Mouse (Mus musculus) intestine, postnatal 0 days (tissue): Measurements from ENCODE around the gene Olfr519. TPM values are rescaled to one million over a fixed set of nuclear protein-coding genes. Genes with fewer than 3 reads are reported as not detected.
A peak's percentile ranks its signal among the peaks of the same experiment; 100 is the strongest.

Experiments
- ATAC-seq: fragments of 200-750 bp; cut with Nextera tagmentation; 2 replicates; pipeline ENCODE4 v1.8.0; 2017; ENCODE audit warnings: mild to moderate bottlenecking, moderate TSS enrichment, moderate library complexity
- H3K27ac ChIP-seq: fragments of 300-500 bp; sonication (generic); 2 replicates; pipeline ENCODE4 v1.5.1; 2014; ENCODE audit warnings: mild to moderate bottlenecking, low read depth, low read length, moderate library complexity
- H3K27me3 ChIP-seq: fragments of 300-500 bp; sonication (generic); replicated peaks from 2 replicates; pipeline ENCODE4 v1.6.1; 2014; ENCODE audit warnings: low read length, mixed read lengths; ENCODE audit not compliant: control insufficient read depth, insufficient read depth
- H3K36me3 ChIP-seq: fragments of 300-500 bp; sonication (generic); 2 replicates; pipeline ENCODE4 v1.6.1; 2014; ENCODE audit warnings: mild to moderate bottlenecking, moderate library complexity; ENCODE audit not compliant: control insufficient read depth, insufficient read depth
- H3K4me1 ChIP-seq: fragments of 300-500 bp; sonication (generic); replicated peaks from 2 replicates; pipeline ENCODE4 v1.6.1; 2014; ENCODE audit warnings: antibody characterized with exemption, low read length, mixed read lengths; ENCODE audit not compliant: control insufficient read depth, insufficient read depth
- H3K4me2 ChIP-seq: fragments of 300-500 bp; sonication (generic); replicated peaks from 2 replicates; pipeline ENCODE4 v1.6.1; 2014; ENCODE audit warnings: low read depth, mild to moderate bottlenecking, moderate library complexity
- H3K4me3 ChIP-seq: fragments of 300-500 bp; sonication (generic); 2 replicates; pipeline ENCODE4 v1.5.1; 2014; ENCODE audit warnings: low read depth, low read length
- H3K9ac ChIP-seq: fragments of 300-500 bp; sonication (generic); 2 replicates; pipeline ENCODE4 v1.6.1; 2014; ENCODE audit warnings: mild to moderate bottlenecking, low read depth, low read length
- H3K9me3 ChIP-seq: fragments of 300-500 bp; sonication (generic); 2 replicates; pipeline ENCODE4 v1.6.1; 2016; ENCODE audit warnings: mixed run types; ENCODE audit not compliant: control insufficient read depth
- CTCF ChIP-seq: sonication (generic); IDR thresholded peaks from 2 replicates; pipeline ENCODE4 v1.5.1; 2016; ENCODE audit warnings: low read depth, mild to moderate bottlenecking, control low read depth, antibody characterized with exemption, moderate library complexity
- WGBS: fragments of 180-500 bp; shearing (Covaris S2); extraction: QIAGEN DNeasy Blood & Tissue Kit; methylation state at CpG from one replicate; pipeline ENCODE4 v1.1.7; 2014; 5-methylcytosine and 5-hydroxymethylcytosine counted together
- polyA plus RNA-seq: library from polyadenylated mRNA; unstranded; fragments of >200 nt; fragmentation: Nextera tagmentation; extraction: Ambion mirVana; gene quantifications from 2 replicates; pipeline ENCODE4 v1.2.1, GENCODE M21; 2015

Olfr519 gene
- polyA plus RNA-seq, 1 experiment from 2014 or later: not detected

GRCm38 (mm10) chr7:108933794-108934731, 39.8 kb upstream of the Olfr519 start, which contains the start of gene Eif3f:
TSS of gene Eif3f (plus strand) at chr7:108934417.
- peak; percentile 92 for TF ChIP-seq CTCF
- H3K9me3 ChIP-seq: no peaks in the 10 kb centered on the region
- peak within 1 kb of the TSS; percentile 97 for H3K9ac ChIP-seq
- ATAC-seq: peak; percentile 99
- H3K27ac ChIP-seq: peak within 1 kb of the TSS; percentile 84
- no peaks in the 10 kb centered on the region for H3K27me3 ChIP-seq
- H3K4me1 ChIP-seq: peaks cover 5% of the 10 kb centered on the region; the same call in 1 of the 2 replicates
- peak within 1 kb of the TSS; percentile 97 for H3K4me3 ChIP-seq
- H3K36me3 ChIP-seq: peaks cover 15% of the 10 kb centered on the region
- H3K4me2 ChIP-seq: peak within 1 kb of the TSS; percentile 69
- 2% methylated on average over 50 of the region's 50 CpGs for WGBS

GRCm38 (mm10) chr7:108929726-108930393, 35.6 kb upstream of the Olfr519 start, which contains the start of gene Nlrp10:
TSS of gene Nlrp10 (minus strand) at chr7:108930178.
- Histone ChIP-seq H3K4me2 (no peak within 1 kb of the TSS), H3K27ac (no peak within 1 kb of the TSS), H3K9me3 (no peaks in the 10 kb centered on the region), H3K4me1 (no peaks in the 10 kb centered on the region), H3K4me3 (no peak within 1 kb of the TSS), H3K36me3 (no peaks in the 10 kb centered on the region), H3K9ac (no peak within 1 kb of the TSS), H3K27me3 (no peaks in the 10 kb centered on the region)
- ATAC-seq: no peak
- WGBS: 68% methylated on average over 6 of the region's 6 CpGs
- TF ChIP-seq CTCF: no peak

GRCm38 (mm10) chr7:108928280-108929188, 34.3 kb upstream of the Olfr519 start:
- H3K27ac ChIP-seq: no peak overlapping the region
- no peak overlapping the region for H3K9ac ChIP-seq
- no peak for TF ChIP-seq CTCF
- no peak overlapping the region for H3K4me2 ChIP-seq
- 72% methylated on average over 11 of the region's 11 CpGs for WGBS
- H3K27me3 ChIP-seq: no peaks in the 10 kb centered on the region
- no peaks in the 10 kb centered on the region for H3K9me3 ChIP-seq
- no peak for ATAC-seq
- H3K36me3 ChIP-seq: no peaks in the 10 kb centered on the region
- no peak overlapping the region for H3K4me3 ChIP-seq
- H3K4me1 ChIP-seq: no peaks in the 10 kb centered on the region

GRCm38 (mm10) chr7:108927043-108927442, 32.8 kb upstream of the Olfr519 start:
- H3K4me1 ChIP-seq: no peaks in the 10 kb centered on the region
- no peak for TF ChIP-seq CTCF
- H3K9ac ChIP-seq: no peak overlapping the region
- WGBS: 65% methylated on average over 4 of the region's 4 CpGs
- no peaks in the 10 kb centered on the region for H3K27me3 ChIP-seq
- no peak overlapping the region for H3K27ac ChIP-seq
- H3K4me2 ChIP-seq: no peak overlapping the region
- H3K4me3 ChIP-seq: no peak overlapping the region
- no peak for ATAC-seq
- no peaks in the 10 kb centered on the region for H3K9me3 ChIP-seq
- no peaks in the 10 kb centered on the region for H3K36me3 ChIP-seq

GRCm38 (mm10) chr7:108903969-108904368, 9.7 kb upstream of the Olfr519 start:
- H3K9me3 ChIP-seq: no peaks in the 10 kb centered on the region
- no peaks in the 10 kb centered on the region for H3K36me3 ChIP-seq
- no peak overlapping the region for H3K4me3 ChIP-seq
- H3K4me1 ChIP-seq: no peaks in the 10 kb centered on the region
- H3K9ac ChIP-seq: no peak overlapping the region
- H3K4me2 ChIP-seq: no peak overlapping the region
- ATAC-seq: no peak
- no peak for TF ChIP-seq CTCF
- WGBS: 70% methylated on average over 2 of the region's 2 CpGs
- H3K27ac ChIP-seq: no peak overlapping the region
- H3K27me3 ChIP-seq: no peaks in the 10 kb centered on the region
